Mouse (Mus musculus) C2C12 (cell line): ENCODE measurements around the gene Tcp11l2. TPM values are rescaled to one million over a fixed set of nuclear protein-coding genes. Genes with fewer than 3 reads are reported as not detected.
A peak's percentile ranks its signal among the peaks of the same experiment; 100 is the strongest.

Source experiments
- H3K27me3 ChIP-seq: one replicate; pipeline ENCODE4 v1.6.1; 2011; ENCODE audit not compliant: control insufficient read depth, insufficient read depth, insufficient read length
- H3K36me3 ChIP-seq: one replicate; pipeline ENCODE4 v1.6.1; 2011; ENCODE audit not compliant: control insufficient read depth, insufficient read depth
- H3K4me3 ChIP-seq: one replicate; pipeline ENCODE4 v1.5.1; 2011; ENCODE audit warnings: mild to moderate bottlenecking, control low read depth; ENCODE audit not compliant: poor library complexity, insufficient read depth, severe bottlenecking
- H3K79me2 ChIP-seq: one replicate; pipeline ENCODE4 v1.6.1; 2011; ENCODE audit not compliant: control insufficient read depth, insufficient read depth
- H3K79me3 ChIP-seq: one replicate; pipeline ENCODE4 v1.6.1; 2011; ENCODE audit warnings: low read depth, control low read depth
- H3ac ChIP-seq: one replicate; pipeline ENCODE3; 2011; ENCODE audit warnings: low read depth; ENCODE audit not compliant: control insufficient read depth, insufficient read length
- CEBPB ChIP-seq: IDR thresholded peaks from one replicate; pipeline ENCODE4 v1.6.1; 2011; ENCODE audit warnings: low read depth, mild to moderate bottlenecking, control low read depth, moderate library complexity
- CTCF ChIP-seq: IDR thresholded peaks from one replicate; pipeline ENCODE4 v1.5.1; 2011; ENCODE audit not compliant: control insufficient read depth, insufficient read depth, insufficient read length
- FOSL1 ChIP-seq: IDR thresholded peaks from one replicate; pipeline ENCODE4 v1.8.0; 2011; ENCODE audit warnings: mild to moderate bottlenecking, low read length; ENCODE audit not compliant: poor library complexity, insufficient read depth, severe bottlenecking
- MAX ChIP-seq: IDR thresholded peaks from one replicate; pipeline ENCODE4 v1.6.1; 2011; ENCODE audit warnings: mild to moderate bottlenecking, control low read depth
- MYOD1 ChIP-seq: IDR thresholded peaks from one replicate; pipeline ENCODE4 v1.6.1; 2011; ENCODE audit warnings: low read depth; ENCODE audit not compliant: control insufficient read depth, insufficient read length
- MYOG ChIP-seq: IDR thresholded peaks from one replicate; pipeline ENCODE4 v1.6.1; 2011; ENCODE audit not compliant: control insufficient read depth, insufficient read length; ENCODE audit errors: extremely low read depth
- USF1 ChIP-seq: IDR thresholded peaks from one replicate; pipeline ENCODE4 v1.6.1; 2011; ENCODE audit warnings: low read depth, mild to moderate bottlenecking, control low read depth, moderate library complexity
- long read RNA-seq, 2 experiments: library from polyadenylated mRNA; unstranded; transcript quantifications; one replicate each; pipeline ENCODE4 v2.0.0; 2019 to 2020
- polyA plus RNA-seq: library from polyadenylated mRNA; unstranded; fragments of >200 nt; fragmentation: generic; extraction: Trizol; gene quantifications from one replicate; pipeline ENCODE4 v1.2.1, GENCODE M21; 2012; ENCODE audit warnings: missing spikeins

Gene Tcp11l2
- polyA plus RNA-seq = 0.91 TPM
- long read RNA-seq, experiment 1, transcript Tcp11l2-201 (10 exons, 2,725 nt) = major isoform, 11 of 14 reads
- long read RNA-seq, experiment 1, partial matches to known transcripts = 2 of 14 reads
- long read RNA-seq, experiment 1, other reads (novel, unspliced or antisense) = 1 of 14 reads
- long read RNA-seq, experiment 2, transcript Tcp11l2-201 (10 exons, 2,725 nt) = major isoform, 14 of 17 reads
- long read RNA-seq, experiment 2, partial matches to known transcripts = 3 of 17 reads
- long read RNA-seq, experiment 2, other reads (novel, unspliced or antisense) = 0 of 17 reads

DNA sequence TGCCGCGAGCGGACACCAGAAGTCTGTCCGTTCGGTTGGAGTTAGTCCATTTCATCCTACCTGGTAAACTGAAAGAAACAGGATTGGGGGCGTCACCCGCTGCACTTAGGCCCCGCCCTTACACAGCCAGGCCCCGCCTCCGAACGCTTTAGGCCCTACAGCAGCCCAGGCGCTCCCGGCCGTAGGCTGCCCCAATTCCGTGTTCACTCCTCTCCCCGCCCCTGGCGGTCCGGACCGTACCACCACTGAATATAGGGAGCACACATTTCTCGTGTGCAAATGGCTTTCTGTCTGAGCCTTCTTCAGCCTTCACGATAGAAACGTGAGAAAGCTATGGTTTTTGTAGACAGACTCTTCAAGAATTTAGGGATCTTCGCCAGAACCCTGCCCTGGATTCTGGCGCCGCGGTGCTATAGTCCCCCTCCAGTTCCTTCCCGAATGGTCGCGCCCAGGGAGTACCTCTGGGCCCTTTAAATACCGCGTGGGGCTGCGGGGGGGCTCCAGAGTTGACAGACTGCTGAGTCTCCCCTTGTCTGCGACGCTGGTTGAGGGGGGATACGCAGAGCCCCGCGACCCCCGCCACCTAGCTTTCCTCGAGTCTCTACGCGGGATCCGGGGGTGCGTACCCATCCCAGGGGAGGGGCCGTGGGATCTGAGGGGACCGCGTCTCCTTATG, at the start of gene Tcp11l2:
Tcp11l2 (plus strand) TSS at position 232 of the 676 bp plus-strand sequence.
- H3K79me2 ChIP-seq = no peaks in the 10 kb centered on the region
- H3K27me3 ChIP-seq = no peaks in the 10 kb centered on the region
- H3K36me3 ChIP-seq = no peaks in the 10 kb centered on the region
- peak within 1 kb of the TSS; percentile 58 for H3ac ChIP-seq
- no peak for TF ChIP-seq CTCF
- TF ChIP-seq USF1 = no peak
- peak; percentile 4 for TF ChIP-seq MAX
- TF ChIP-seq MYOG = no peak
- TF ChIP-seq MYOD1 = no peak
- TF ChIP-seq CEBPB = no peak
- TF ChIP-seq FOSL1 = no peak
- no peaks in the 10 kb centered on the region for H3K79me3 ChIP-seq
- H3K4me3 ChIP-seq = peak within 1 kb of the TSS; percentile 81

DNA sequence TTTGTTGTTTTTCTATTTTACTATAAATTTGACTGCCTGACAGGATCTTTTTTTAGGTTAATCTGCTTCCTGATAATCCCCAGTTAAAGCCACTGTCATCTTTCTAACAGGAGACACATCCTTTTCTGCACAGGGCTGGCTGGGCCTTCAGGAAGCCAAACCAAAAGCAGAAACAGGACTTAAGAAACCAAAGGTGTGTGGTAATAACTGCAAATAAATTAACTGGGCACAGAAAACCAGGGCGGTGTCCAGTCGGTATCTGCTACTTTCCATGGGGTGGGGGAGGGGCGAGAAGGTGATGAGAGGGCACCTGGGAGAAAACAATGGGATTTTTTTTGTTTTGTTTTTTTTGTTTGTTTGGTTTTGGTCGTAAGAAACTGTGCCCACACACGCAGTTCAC, 49.4 kb upstream of the Tcp11l2 start:
- no peaks in the 10 kb centered on the region for H3K27me3 ChIP-seq
- no peak for TF ChIP-seq CTCF
- H3K4me3 ChIP-seq = no peak overlapping the region
- H3K79me3 ChIP-seq = peaks cover 56% of the 10 kb centered on the region
- peaks cover 64% of the 10 kb centered on the region for H3K79me2 ChIP-seq
- peaks cover 78% of the 10 kb centered on the region for H3K36me3 ChIP-seq
- no peak overlapping the region for H3ac ChIP-seq

DNA sequence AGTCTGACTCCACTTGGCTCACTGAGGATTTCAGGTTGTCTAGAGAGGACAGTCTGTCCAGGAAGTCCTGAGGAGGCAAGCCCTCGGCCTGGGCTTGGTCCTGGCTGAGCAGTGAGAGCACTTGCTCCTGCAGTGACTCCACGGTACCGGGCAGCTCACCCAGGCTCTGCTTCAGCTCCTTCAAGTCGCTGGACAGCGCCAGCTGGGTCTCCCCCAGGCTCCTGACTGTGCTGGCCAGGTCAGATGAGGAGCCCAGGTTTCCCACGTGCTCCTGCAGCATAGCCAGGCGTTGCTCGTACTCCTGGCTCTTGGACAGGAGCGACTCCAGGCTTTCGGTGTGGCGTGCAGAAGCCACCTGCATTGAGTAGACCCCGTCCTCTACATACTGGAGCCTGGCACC, 48.8 kb upstream of the Tcp11l2 start:
- Histone ChIP-seq H3K79me2 (peaks cover 69% of the 10 kb centered on the region), H3K79me3 (peaks cover 61% of the 10 kb centered on the region), H3K36me3 (peaks cover 78% of the 10 kb centered on the region), H3K4me3 (no peak overlapping the region), H3K27me3 (no peaks in the 10 kb centered on the region), H3ac (no peak overlapping the region)
- TF ChIP-seq MYOG = no peak
- TF ChIP-seq MAX = no peak
- no peak for TF ChIP-seq CEBPB
- TF ChIP-seq USF1 = no peak
- no peak for TF ChIP-seq FOSL1
- no peak for TF ChIP-seq MYOD1
- TF ChIP-seq CTCF = no peak

DNA sequence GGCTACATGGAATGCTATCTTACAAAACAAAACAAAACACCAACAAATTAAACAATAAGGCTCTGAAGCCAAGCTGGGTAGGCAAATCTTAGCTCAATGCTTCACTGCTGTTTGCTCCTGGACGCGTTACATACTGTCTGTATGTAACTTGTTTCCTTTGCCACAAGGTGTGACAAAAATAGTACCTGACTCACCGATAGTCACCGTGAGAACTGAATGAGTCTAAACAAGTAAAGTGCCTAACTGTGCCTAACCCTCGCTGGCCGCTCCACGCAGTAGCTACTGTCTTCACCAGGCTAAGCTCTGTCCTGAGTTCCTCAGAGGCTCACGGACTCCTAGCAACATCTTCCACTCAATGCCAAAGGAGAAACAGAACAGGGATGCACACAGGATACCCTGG, 46.0 kb upstream of the Tcp11l2 start:
- Histone ChIP-seq H3K36me3 (peaks cover 66% of the 10 kb centered on the region), H3K79me3 (peaks cover 69% of the 10 kb centered on the region), H3K27me3 (no peaks in the 10 kb centered on the region), H3K79me2 (peaks cover 81% of the 10 kb centered on the region), H3K4me3 (no peak overlapping the region), H3ac (no peak overlapping the region)
- no peak for TF ChIP-seq FOSL1
- TF ChIP-seq USF1 = no peak
- no peak for TF ChIP-seq CTCF
- TF ChIP-seq MYOD1 = no peak
- TF ChIP-seq CEBPB = no peak
- no peak for TF ChIP-seq MAX

DNA sequence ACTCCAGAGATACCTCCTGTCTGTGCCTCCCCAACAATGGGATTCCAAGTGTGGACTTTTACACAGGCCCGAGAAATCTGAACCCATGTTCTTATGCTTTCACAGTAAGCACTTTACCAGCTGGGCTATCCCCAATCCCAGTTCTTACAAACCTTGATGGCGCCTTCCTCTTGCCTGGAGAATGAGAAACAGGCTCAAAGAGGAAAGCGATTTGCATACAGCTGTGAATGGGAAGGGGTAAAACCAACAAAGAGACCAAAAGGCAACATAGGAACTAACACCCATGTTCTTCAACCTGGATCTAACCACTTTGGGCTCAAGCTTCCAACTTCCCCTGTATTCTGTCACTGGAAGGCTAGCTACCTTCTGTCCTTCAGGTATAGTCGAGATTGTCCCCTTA, 44.9 kb upstream of the Tcp11l2 start:
- Histone ChIP-seq H3K79me3 (peaks cover 65% of the 10 kb centered on the region), H3K27me3 (no peaks in the 10 kb centered on the region), H3K79me2 (peaks cover 72% of the 10 kb centered on the region), H3K36me3 (peaks cover 54% of the 10 kb centered on the region), H3K4me3 (peak overlapping the region; percentile 84), H3ac (peak overlapping the region; percentile 28)
- no peak for TF ChIP-seq USF1
- TF ChIP-seq FOSL1 = no peak
- TF ChIP-seq MYOG = no peak
- no peak for TF ChIP-seq CTCF
- no peak for TF ChIP-seq CEBPB
- no peak for TF ChIP-seq MAX
- no peak for TF ChIP-seq MYOD1

DNA sequence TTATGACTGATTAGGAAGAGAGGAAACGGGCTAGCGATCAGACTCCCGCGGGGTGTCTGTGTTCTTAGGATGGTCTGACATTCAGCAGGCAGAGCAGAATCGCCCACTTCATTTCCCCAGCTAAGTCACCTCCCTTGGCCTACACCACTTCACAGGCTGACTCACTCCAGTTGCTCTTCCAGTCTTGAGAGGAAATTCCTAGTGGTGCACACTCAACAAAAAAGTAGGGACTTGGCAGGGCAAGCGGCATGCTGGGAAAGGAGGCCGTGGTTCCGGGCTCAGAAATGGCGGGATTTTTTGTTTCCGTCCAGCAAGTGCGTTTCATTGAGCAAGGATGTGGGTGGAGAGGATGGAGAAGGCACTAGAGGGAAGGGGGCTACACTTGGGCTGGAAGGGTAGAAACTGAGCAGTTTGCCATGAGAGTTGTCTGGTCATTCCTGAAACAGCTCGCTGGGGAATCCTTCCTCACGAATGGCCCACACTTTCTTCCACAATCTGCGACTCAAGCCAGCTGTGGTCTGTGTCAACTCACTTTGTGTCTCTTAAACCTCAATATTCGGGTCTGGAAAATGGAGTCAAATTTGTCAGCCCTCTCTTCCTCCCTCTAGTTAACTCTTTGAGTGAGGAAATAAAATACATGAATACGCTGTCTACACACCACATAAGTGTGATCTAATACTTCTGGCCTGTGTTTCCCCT, 44.1 kb upstream of the Tcp11l2 start:
- H3ac ChIP-seq = peak overlapping the region; percentile 74
- H3K36me3 ChIP-seq = peaks cover 47% of the 10 kb centered on the region
- H3K79me2 ChIP-seq = peaks cover 64% of the 10 kb centered on the region
- H3K79me3 ChIP-seq = peaks cover 60% of the 10 kb centered on the region
- H3K27me3 ChIP-seq = no peaks in the 10 kb centered on the region
- peak overlapping the region; percentile 84 for H3K4me3 ChIP-seq
- no peak for TF ChIP-seq CEBPB
- peak; percentile 82 for TF ChIP-seq MAX
